Mouse (Mus musculus) thymus, postnatal 25 days (tissue): ENCODE measurements at regions not wholly inside any gene's neighbourhood (a gene's known extent, or its start where the extent isn't known, plus 50 kb on each side); places are given as distances from the start of the nearest gene placed in this dataset.

Experiments used
- DNase-seq: peaks from one replicate; pipeline ENCODE4 v3.0.0; 2022

- no peak for DNase-seq
Observed at GRCm38 (mm10) chr7:136208879-136209278, 492.7 kb upstream of the Mki67 start.

- no peak for DNase-seq
Observed at GRCm38 (mm10) chr7:136209299-136210171, 493.4 kb upstream of the Mki67 start.

- DNase-seq = no peak
Observed at GRCm38 (mm10) chr7:136212492-136212891, 496.3 kb upstream of the Mki67 start.

GRCm38 (mm10) chr7:136213057-136213961 is 497.1 kb upstream of the Mki67 start:
- DNase-seq = no peak

GRCm38 (mm10) chr7:136213962-136214308 is 497.8 kb upstream of the Mki67 start:
- DNase-seq = no peak

- DNase-seq = no peak
Observed at GRCm38 (mm10) chr7:136214415-136214814, 498.3 kb upstream of the Mki67 start.

- no peak for DNase-seq
Observed at GRCm38 (mm10) chr7:136216734-136217133, 500.6 kb upstream of the Mki67 start.

- no peak for DNase-seq
Observed at GRCm38 (mm10) chr7:136219564-136220244, 503.5 kb upstream of the Mki67 start.

- DNase-seq = no peak
Observed at GRCm38 (mm10) chr7:136220245-136221167, 504.3 kb upstream of the Mki67 start.

GRCm38 (mm10) chr7:136221620-136222019 is 505.5 kb upstream of the Mki67 start:
- no peak for DNase-seq

- DNase-seq = no peak
Observed at GRCm38 (mm10) chr7:136226031-136226430, 509.9 kb upstream of the Mki67 start.

- no peak for DNase-seq
Observed at GRCm38 (mm10) chr7:136228331-136228730, 512.2 kb upstream of the Mki67 start.

- no peak for DNase-seq
Observed at GRCm38 (mm10) chr7:136229592-136229991, 513.4 kb upstream of the Mki67 start.

GRCm38 (mm10) chr7:136232177-136232576 is 516.0 kb upstream of the Mki67 start:
- DNase-seq = no peak

GRCm38 (mm10) chr7:136235563-136235962 is 519.4 kb upstream of the Mki67 start:
- no peak for DNase-seq

GRCm38 (mm10) chr7:136236391-136236790 is 520.2 kb upstream of the Mki67 start:
- DNase-seq = no peak

GRCm38 (mm10) chr7:136265691-136266090 is 549.5 kb upstream of the Mki67 start:
- DNase-seq = no peak

GRCm38 (mm10) chr7:136267716-136268489 is 551.7 kb upstream of the Mki67 start:
- no peak for DNase-seq

GRCm38 (mm10) chr7:136275651-136276050 is 559.5 kb upstream of the Mki67 start:
- DNase-seq = no peak

- no peak for DNase-seq
Observed at GRCm38 (mm10) chr7:136283770-136284169, 567.6 kb upstream of the Mki67 start.

- no peak for DNase-seq
Observed at GRCm38 (mm10) chr7:136285606-136286005, 569.4 kb upstream of the Mki67 start.
